Mouse (Mus musculus) adrenal gland, postnatal 10 days (tissue): ENCODE measurements around the gene Casr. TPM values are rescaled to one million over a fixed set of nuclear protein-coding genes. Genes with fewer than 3 reads are reported as not detected.

Experiments used
- DNase-seq: peaks from one replicate; pipeline ENCODE4 v3.0.0; 2021; ENCODE audit warnings: mixed read lengths
- long read RNA-seq, 2 experiments: library from polyadenylated mRNA; stranded (forward); transcript quantifications; one replicate each; pipeline ENCODE4 v2.0.0; 2021
- total RNA-seq, 2 experiments: library from RNA; stranded (reverse); gene quantifications; 2 replicates each; pipeline ENCODE4 v1.2.3; 2021

The Casr gene
- under 1 TPM in 1 of 2 experiments, not detected in 1; 0.27 TPM for total RNA-seq
- long read RNA-seq, experiment 1, result 0 reads
- long read RNA-seq, experiment 2, result 0 reads

- DNase-seq, result no peak
Observed at GRCm38 (mm10) chr16:36561386-36562338, at the start of gene Casr. TSS of gene Casr (minus strand) at chr16:36562141.

DNA sequence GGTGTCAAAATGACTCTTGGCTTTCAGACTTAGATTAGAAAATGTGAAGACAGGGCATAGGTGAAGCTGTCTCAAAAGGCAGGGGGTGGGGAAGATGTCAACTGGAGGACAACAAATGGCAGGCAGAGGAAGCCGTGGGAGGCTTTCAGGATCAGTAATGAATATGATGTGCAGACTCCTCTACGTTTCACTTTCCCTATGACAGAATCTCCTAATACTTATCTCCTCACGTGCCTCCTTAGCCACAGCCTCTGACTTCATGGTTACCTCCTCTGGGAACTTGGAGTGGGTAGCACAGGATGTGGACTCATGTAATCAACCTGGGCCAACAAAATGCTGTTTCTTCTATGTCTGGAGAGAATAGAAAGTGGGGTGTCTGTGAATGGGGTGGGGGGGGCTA, 40.7 kb upstream of the Casr start:
- no peak for DNase-seq

- no peak for DNase-seq
Observed at GRCm38 (mm10) chr16:36598265-36598664, 36.3 kb upstream of the Casr start.

- DNase-seq, result no peak
Observed at GRCm38 (mm10) chr16:36596671-36597410, 34.9 kb upstream of the Casr start.

- no peak for DNase-seq
Observed at GRCm38 (mm10) chr16:36589898-36590297, 28.0 kb upstream of the Casr start.

DNA sequence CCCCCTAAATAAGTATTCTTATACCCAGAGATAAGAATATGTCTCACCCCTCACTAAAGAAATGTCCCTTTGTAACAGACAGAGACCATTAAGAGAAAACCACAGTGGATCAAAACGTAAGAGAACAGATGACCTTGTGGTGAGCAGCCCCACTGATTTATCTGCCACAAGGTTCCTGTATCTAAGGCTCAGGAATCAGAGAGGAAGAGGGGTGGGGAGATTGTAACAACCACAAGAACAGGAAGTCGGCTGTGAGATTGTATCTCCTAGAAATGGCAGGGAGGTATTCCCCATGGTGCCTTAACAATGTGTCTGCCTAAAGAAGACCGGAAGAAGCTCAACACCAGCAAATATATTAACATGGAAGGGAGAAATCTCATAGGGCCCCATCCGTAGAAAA, 26.0 kb upstream of the Casr start:
- no peak for DNase-seq

DNA sequence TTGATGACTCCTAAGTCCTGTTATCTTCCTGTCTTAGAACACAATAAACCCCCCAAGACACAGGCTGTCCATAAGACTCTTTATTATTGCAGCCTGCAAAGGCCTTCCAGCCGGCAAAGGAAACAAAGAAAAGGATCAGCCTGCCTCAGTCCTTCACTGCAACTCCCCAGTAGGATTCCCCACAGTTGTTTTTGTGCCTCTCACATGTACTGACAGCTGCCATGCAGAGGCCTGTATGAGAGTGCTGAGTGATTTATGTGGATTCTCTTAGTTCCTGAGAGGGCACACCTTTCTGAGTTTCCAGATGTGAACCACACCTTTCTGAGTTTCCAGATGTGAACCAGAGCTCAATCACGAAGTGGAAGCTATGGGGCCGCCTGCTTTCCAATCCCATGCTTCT, 20.1 kb upstream of the Casr start:
- no peak for DNase-seq

DNA sequence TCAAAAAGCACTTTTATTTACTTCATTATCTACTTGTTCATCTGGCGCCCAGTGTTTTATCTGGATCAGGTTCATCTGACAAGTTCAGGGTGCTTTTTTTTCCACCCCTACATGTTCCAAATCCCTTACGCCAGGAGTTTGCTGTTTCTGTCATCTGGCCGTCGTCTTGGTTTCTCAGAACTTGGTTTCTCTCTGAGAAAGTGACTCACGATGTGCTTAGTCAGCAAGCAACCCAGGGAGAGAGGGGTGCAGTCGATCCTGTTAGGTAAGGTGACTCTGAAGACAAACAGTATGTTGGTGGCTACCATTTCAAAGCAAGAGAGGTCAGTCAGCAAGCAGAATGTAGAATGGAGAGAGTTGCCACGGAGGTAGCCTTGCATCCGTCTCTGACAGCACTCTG, 10.0 kb upstream of the Casr start:
- DNase-seq, result no peak

DNA sequence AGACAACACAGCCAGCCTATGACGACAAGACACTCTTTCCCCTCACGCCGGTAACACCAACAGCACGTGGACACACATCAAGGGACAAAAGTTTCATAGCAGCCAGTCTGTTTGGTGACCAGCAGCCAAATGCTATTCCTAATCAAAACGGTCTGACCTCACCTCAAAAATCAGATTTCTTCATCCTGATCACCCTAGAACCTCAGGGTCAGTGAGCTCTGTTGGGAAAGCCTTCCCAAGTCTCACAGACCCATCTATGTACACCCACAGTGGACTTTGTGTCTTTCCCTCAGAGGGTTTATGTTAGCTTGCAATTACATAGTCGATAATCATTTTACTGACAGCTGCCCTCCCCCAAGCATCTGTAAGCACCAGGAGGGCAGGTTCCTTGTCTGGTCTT, 2.4 kb downstream of the Casr start:
- DNase-seq, result no peak

DNA sequence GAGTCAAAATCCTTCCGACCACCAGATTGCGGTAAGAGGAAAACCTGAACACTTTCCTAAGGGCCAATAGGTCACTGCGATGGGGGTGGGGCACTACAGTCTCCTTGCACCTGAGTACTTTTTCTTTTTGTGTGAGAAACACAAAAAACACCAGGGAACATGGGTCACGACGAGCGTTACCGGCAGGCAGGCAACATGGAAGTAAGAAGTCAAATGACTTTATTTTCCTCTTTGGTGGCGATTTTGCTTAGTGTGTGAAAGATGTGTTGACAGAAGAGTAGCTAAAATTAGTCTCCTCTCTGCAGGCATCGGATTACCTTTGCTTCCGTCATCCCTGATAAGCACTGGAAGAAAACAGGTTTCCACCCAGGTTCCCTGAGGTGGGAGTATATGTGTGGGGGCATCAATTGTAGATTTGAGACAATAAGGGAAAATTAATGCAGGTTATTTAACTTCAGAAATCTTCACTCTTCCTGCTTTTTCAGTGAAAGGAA, 6.2 kb downstream of the Casr start:
- DNase-seq, result no peak

DNA sequence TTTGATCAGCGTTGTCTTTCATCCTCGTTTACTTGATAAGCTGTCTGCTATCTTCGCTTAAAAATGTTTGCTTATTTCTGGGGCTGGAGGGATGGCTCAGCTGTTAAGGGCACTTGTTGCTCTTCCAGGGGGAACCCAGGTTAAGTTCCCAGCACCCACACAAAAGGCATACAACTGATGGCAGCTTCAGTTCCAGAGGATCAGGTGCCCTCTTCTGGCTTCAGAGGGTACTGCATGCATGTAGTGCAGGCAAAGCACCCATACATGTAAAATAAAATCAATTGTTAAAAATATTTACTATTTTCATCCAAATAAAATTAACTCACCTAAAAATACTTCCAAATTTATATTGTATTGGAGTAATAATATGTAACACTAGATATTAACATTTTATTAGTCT, 8.3 kb downstream of the Casr start:
- DNase-seq, result no peak

GRCm38 (mm10) chr16:36545333-36545732, 16.6 kb downstream of the Casr start:
- DNase-seq, result no peak

DNA sequence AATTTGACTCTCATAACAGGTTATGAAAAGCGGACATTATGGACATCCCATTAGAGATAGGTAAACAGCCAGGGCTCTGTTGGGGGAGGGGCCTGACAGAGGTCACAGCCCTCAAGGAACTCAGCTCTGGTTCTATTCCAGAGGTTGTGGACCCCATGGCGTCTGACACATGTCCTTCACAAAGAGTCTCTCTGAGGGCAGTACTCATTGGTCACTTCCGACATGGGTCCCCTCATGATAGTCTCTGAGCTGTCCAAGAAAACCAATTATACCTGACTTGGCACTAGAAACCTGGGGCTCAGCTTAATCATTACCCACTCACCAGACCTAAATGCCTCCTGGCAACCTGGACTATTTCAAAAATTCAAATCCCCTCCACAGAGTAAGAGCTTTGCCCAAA, 18.9 kb downstream of the Casr start:
- DNase-seq, result no peak

DNA sequence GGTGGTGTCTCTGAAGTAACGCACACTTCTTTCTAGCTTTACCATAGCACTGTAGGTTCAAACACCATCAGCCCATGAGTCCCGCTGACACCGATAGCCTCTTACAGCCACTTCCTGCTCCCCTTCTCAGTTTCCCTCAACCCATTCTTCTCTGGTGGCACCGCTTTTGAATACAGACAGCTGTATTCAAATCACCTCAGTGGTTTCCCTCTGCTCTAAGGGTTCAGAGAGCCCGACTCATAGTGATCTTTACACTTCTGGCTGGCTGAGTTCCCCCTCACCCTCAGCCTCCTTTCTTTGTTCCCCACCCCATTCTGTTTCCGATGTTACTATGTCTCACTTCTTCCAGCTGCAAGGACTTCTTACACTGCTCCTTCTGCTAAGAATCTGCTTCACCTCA, 21.1 kb downstream of the Casr start:
- no peak for DNase-seq

DNA sequence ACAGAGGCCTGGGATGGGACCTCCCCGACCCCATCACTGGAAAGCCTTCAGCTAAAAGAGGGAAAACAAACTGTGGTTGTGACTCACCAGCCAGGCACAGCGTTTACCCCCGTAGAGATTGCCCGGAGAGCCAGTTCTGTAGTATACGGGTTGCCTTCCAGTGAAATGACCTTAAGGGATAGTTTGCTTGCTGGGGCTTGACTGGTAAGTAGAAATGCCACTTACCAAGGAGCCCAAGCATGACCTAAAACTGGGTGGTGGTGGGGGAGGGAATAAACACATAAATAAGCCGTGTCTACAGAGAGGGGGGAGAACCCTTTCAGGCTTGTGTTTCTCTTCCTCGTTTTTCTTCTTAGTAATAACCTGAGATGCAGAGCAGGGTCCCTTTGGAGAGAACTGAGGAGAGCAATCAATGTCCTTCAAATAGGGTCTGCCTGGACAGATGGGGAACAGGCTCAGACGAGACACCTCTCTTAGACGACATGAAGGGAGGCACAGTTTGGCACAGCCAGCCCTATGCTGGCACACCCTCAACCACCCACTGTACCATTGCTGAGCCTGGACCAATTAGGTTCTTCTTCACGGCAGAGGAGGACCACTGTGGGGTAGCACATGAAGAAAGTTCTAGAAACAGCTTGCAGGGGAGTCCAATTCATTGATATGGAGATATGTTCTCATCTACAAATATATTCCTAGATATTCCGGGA, 28.8 kb downstream of the Casr start:
- DNase-seq, result no peak

DNA sequence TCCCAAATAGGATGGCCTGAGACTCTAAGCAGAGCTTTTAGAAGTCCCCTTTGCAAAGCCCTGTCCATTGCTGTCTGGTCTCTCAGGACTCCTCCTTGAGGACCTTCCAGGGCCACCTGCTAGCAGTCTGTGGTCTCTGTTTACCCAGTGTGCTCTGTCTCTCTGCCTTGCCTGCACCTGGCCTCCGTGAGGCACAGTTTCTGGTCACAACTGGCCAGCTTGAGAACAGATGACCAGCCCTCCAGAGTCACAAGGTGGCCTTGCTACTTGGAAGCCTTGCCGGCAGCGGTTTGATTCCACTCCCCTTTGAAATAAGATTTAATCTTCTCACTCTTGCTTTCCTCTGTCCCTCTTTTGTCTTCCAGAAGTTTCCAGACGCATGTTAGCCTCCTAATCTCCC, 29.9 kb downstream of the Casr start:
- DNase-seq, result no peak

GRCm38 (mm10) chr16:36531630-36532029, 30.3 kb downstream of the Casr start:
- DNase-seq, result no peak

DNA sequence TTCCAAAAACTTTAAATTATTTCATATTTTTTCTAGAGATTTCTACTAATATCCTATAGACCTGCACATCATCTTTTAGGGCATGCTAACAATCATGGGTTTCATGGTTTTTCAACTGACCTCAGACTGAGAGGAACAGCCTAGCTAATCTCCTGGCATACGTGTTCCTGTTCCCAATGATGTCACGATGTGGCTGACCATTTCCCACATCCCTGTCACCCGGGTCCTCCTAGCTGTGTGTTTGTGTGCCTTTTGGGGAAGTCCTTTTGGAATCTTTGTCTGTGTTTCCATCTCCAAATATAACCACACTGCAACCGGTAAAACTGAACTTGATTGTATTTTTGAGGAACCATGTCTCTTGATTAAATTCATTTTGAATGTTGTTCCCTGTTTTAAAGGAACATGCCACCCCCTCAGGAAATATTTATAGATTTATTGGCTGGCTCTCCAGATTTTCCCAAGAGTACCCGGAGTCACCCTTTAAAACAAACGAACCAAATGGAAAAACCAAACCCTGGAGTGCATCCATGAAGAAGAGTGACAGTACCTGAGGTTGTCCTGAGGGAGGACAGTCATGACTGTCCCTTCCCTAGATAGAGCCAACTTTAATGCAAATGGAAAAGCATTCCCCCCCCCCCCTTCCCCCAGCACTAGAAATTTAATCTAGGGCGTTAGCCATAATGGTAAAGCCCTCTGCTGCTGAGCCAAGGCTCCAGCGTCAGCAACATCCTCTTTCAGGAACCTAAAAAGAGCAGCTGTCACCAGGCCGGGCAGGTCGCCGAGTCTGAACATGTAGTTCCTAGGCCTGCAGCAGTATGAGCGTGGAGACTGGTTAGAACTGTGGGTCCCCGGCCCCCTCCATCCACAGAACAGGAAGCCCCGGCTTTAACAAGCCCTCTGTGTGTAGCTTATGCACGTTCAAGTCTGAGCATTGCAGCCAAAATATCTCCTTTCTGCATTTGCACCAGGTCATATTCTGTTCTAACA, 31.1 kb downstream of the Casr start:
- DNase-seq, result no peak

DNA sequence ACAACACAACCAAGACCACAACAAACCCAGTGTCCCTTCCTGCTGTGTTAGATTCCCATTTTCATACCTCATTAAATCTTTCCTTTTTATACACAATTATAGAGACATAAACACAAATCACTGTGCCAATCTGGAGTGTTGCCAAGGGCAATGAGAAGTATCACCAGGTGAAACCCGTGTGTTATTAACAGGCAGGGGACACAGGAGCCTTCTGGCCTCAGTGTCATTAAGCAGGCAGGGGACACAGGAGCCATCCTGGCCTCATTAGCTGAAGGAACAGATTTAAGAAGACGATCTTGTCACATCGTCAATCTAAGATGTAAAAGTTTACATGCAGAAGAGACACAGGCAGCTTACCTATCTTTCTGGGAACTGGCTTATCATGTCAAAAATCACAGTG, 33.1 kb downstream of the Casr start:
- no peak for DNase-seq

DNA sequence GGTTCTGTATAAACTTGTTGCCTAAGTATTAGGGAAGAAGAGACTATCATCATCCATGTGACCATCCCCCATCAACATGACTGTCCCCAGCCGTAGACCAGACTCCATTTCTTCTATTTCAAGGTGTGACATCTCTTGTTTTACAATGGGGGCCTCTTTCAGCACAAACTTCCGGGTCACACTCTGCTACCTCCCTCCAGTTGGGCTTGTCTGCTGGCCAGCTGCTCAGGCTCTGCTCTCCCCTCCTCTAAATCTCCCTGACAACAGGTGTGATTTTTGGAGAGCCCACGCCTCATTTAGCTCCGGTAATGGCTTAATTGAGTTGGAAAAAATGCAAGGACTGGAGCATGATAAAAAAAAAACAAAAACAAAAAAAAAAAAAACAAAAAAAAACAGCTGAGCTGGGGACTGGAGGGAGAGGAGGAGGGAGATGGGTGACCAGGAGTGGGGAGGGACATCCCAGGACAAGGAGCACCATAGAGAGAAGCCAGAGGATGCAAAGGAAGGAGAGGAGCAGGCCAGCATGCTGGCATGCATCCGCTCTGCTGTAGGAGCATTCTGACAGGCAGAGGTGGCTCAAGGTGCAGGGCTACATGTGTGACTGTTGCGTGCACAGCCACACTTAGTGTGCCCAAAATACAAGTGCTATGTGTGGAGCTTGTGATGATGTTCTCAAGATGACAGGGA, 35.2 kb downstream of the Casr start:
- no peak for DNase-seq

DNA sequence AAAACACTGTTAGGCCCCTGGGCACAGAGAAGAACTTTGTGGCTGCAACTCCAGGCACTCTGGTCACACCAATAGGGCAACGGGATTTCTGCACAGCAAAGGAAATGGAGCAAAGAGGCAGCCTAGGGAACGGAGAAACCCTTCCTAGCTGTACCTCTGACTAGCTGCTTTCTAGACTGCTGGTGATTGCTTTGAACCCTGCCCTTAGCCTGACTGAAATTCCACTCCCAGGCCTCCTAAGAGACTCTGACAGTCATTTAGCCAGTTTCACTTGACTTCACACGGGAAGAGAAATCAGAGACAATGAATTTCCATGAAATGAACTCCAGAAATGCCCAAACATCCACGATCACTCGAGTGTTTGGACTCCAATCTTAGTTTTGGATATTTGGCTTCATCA, 38.8 kb downstream of the Casr start:
- no peak for DNase-seq
